Mouse (Mus musculus) cortical plate, adult 2 months (tissue): Measurements from ENCODE around the gene Ufc1.

Source experiments
- CTCF ChIP-seq: fragments of 200-500 bp; IDR thresholded peaks from 2 replicates; pipeline ENCODE4 v1.5.1; 2011; ENCODE audit warnings: mild to moderate bottlenecking, control low read depth, low read length; ENCODE audit not compliant: insufficient read depth; ENCODE audit errors: extremely low read depth
- POLR2A ChIP-seq: fragments of 200-500 bp; IDR thresholded peaks from 2 replicates; pipeline ENCODE4 v1.6.1; 2011; ENCODE audit warnings: mild to moderate bottlenecking, low read length, control low read depth; ENCODE audit not compliant: insufficient read depth; ENCODE audit errors: extremely low read depth

GRCm38 (mm10) chr1:171247453-171247841, 47.4 kb downstream of the Ufc1 start:
- no peak for TF ChIP-seq CTCF
- no peak for TF ChIP-seq POLR2A
